Comparison of ENCODE assay signal across 11 mouse cellular contexts in the genomic region with DNA sequence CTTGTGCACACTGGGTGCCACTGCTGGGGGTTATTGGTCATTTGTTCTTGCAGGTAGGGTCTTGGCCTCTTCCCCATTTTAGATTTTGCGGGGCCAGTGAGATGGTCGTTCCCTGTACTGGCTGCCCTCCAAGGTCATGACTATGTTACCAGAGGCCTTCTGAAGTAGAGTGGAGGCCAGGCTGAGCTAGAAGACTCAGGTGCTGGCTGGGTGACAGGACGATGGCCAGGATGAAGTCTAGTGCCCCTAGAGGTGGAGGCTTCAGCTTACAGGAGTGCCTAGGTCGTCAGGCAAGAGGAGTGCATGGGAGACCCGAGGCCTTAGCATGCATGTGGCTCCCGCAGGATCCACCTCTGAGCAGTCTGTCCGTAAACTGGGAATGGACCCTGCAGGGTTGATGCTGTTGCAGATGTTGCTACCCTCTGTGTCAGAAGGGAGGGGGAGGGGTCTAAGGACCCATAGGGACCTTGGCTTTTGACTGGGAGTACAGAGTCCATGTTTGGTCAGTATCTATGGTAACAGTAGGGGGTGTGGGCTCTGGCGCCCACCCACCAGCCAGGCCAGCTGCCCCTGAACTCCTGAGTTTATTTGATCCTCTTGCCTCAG. TPM values are rescaled to one million over a fixed set of nuclear protein-coding genes. Genes with fewer than 3 reads are reported as not detected.
DNase-seq lines count a peak whose midpoint lies in the region; ATAC-seq and TF ChIP-seq lines count a peak whose summit lies in the region.
"Had no signal": no experiment of that assay in that cellular context is flagged by ENCODE, and none has a peak within 500 bp of the region (broad histone marks: within the 10 kb centered on the region; RNA-seq: fewer than 3 reads in every experiment).

No protein-coding gene starts in this region.

- H3K4me3 ChIP-seq in heart, postnatal 0 days (ENCODE audit: low read depth, low read length): no peak overlapping the region

- H3K27me3 ChIP-seq in heart, postnatal 0 days (ENCODE audit: control insufficient read depth, insufficient read depth, low read length): no peaks in the 10 kb centered on the region

- H3K9ac ChIP-seq in heart, postnatal 0 days (replicated peaks; ENCODE audit: low read depth, low read length): no peak overlapping the region

- H3K27ac ChIP-seq in heart, postnatal 0 days (ENCODE audit: low read depth): no peak overlapping the region

- no peaks in the 10 kb centered on the region for H3K36me3 ChIP-seq in heart, postnatal 0 days (replicated peaks; ENCODE audit: control insufficient read depth, insufficient read depth, low read length)

- no peaks in the 10 kb centered on the region for H3K9me3 ChIP-seq in heart, postnatal 0 days (replicated peaks; ENCODE audit: control insufficient read depth, low read length)

- no peak for TF ChIP-seq EP300 in heart, postnatal 0 days (IDR thresholded peaks at IDR 0.05; ENCODE audit: low read depth)

- no peak for DNase-seq in heart, postnatal 0 days (ENCODE audit: low spot score)
- no peak for DNase-seq in heart, postnatal 25 days (ENCODE audit: low spot score)
- DNase-seq in A20 (ENCODE audit: low read depth, low spot score): peak; percentile 29
- peak; percentile 22 for DNase-seq in adipocyte (ENCODE audit: low spot score)
- peak; percentile 29 to 58 for DNase-seq in kidney, postnatal 36 days
- DNase-seq in layer of hippocampus, adult 18-20 months (ENCODE audit: low spot score in 2 of 2): no peak
- no peak for DNase-seq in left cerebral cortex, adult 18-20 months (ENCODE audit: low spot score in 2 of 2)
- DNase-seq: heart, adult 18-20 months had no signal

- TF ChIP-seq CTCF in heart, postnatal 0 days (IDR thresholded peaks at IDR 0.05; ENCODE audit: low read depth): peak; percentile 13; the same call in 1 of the 2 replicates

- peak; percentile 6; the same call in 1 of the 2 replicates for ATAC-seq in heart, postnatal 0 days (ENCODE audit: insufficient read depth, low read depth)
- ATAC-seq in monocyte, adult 5-6 weeks (replicated peaks; ENCODE audit: insufficient number of reproducible peaks, low FRiP score, low TSS enrichment, poor library complexity, severe bottlenecking): no peak
- ATAC-seq: activated CD4-positive, CD25-positive, alpha-beta regulatory T cell, adult 4 months had no signal

- H3K4me2 ChIP-seq in heart, postnatal 0 days (ENCODE audit: low read depth, low read length): no peak overlapping the region

- H3K4me1 ChIP-seq in heart, postnatal 0 days (ENCODE audit: control insufficient read depth, insufficient read depth): peaks cover 31% of the 10 kb centered on the region

- 77% methylated on average over 8 of the region's 8 CpGs for WGBS in heart, postnatal 0 days

- intact Hi-C loops in heart, postnatal 25 days (cut with DNase I): loop anchor here (5.0 kb wide), 2 partner anchors 147 to 227 kb away; no protein-coding TSS in a partner anchor

RNA-seq across cellular contexts. Expression of gene Mta1, which starts 5.9 kb away (rescaled TPM):
- 26.3 and 32.0 TPM in 2 replicates for total RNA-seq in heart, postnatal 0 days (2014; rRNA removed; ENCODE audit: low replicate concordance)
- polyA plus RNA-seq in heart, postnatal 0 days (2015; fragmentation: Nextera tagmentation; extraction: Ambion mirVana): 10.9 and 11.8 TPM in 2 replicates
- 10 to 100 TPM; 48.4 to 49.3 TPM for total RNA-seq in heart, postnatal 25 days (2021)
- 10 to 100 TPM; 69.6 to 75.6 TPM for total RNA-seq in layer of hippocampus, adult 18-20 months (2021)
- 9.6 to 19.4 TPM (median 12.7 TPM) in 3 replicates for total RNA-seq in monocyte, adult 5-6 weeks (2017)
- total RNA-seq in left cerebral cortex, adult 18-20 months (2021): 10 to 100 TPM; 71.5 to 71.9 TPM

RNA-seq across cellular contexts. Expression of gene Tex22, which starts 29.6 kb away (rescaled TPM):
- not detected in 2 replicates for total RNA-seq in heart, postnatal 0 days (2014; rRNA removed; ENCODE audit: low replicate concordance)
- polyA plus RNA-seq in heart, postnatal 0 days (2015; fragmentation: Nextera tagmentation; extraction: Ambion mirVana): not detected in 2 replicates
- not detected for total RNA-seq in heart, postnatal 25 days (2021)
- under 1 TPM; 0.32 to 0.91 TPM for total RNA-seq in layer of hippocampus, adult 18-20 months (2021)
- total RNA-seq in monocyte, adult 5-6 weeks (2017): 0.39 TPM in 1 of 3 replicates, not detected in the others
- under 1 TPM; 0.44 to 0.73 TPM for total RNA-seq in left cerebral cortex, adult 18-20 months (2021)
- total RNA-seq: heart, adult 18-20 months had no signal
- polyA plus RNA-seq: liver, embryonic 16.5 days had no signal

RNA-seq across cellular contexts. Expression of gene Crip2, which starts 36.1 kb away (rescaled TPM):
- 1,394 and 1,556 TPM in 2 replicates for total RNA-seq in heart, postnatal 0 days (2014; rRNA removed; ENCODE audit: low replicate concordance)
- 2,321 and 2,395 TPM in 2 replicates for polyA plus RNA-seq in heart, postnatal 0 days (2015; fragmentation: Nextera tagmentation; extraction: Ambion mirVana)
- total RNA-seq in heart, postnatal 25 days (2021): 1,000 to 10,000 TPM; 1,410 to 1,505 TPM
- total RNA-seq in layer of hippocampus, adult 18-20 months (2021): 100 to 1,000 TPM in 1 of 2 experiments, 10 to 100 TPM in 1; 91.2 to 107 TPM
- 0.57 to 1.7 TPM in 2 of 3 replicates, not detected in the other for total RNA-seq in monocyte, adult 5-6 weeks (2017)
- 100 to 1,000 TPM; 142 to 162 TPM for total RNA-seq in left cerebral cortex, adult 18-20 months (2021)

RNA-seq across cellular contexts. Expression of gene Crip1, which starts 42.2 kb away (rescaled TPM):
- total RNA-seq in heart, postnatal 0 days (2014; rRNA removed; ENCODE audit: low replicate concordance): 286 and 487 TPM in 2 replicates
- 831 and 871 TPM in 2 replicates for polyA plus RNA-seq in heart, postnatal 0 days (2015; fragmentation: Nextera tagmentation; extraction: Ambion mirVana)
- total RNA-seq in heart, postnatal 25 days (2021): 100 to 1,000 TPM; 178 to 211 TPM
- 10 to 100 TPM in 1 of 2 experiments, 1 to 10 TPM in 1; 9.5 to 10.3 TPM for total RNA-seq in layer of hippocampus, adult 18-20 months (2021)
- 1,094 to 1,293 TPM (median 1,104 TPM) in 3 replicates for total RNA-seq in monocyte, adult 5-6 weeks (2017)
- total RNA-seq in left cerebral cortex, adult 18-20 months (2021): 10 to 100 TPM; 14.3 to 15.9 TPM

RNA-seq across cellular contexts. Expression of gene Tedc1, which starts 52.3 kb away (rescaled TPM):
- total RNA-seq in heart, postnatal 0 days (2014; rRNA removed; ENCODE audit: low replicate concordance): 6.7 and 16.5 TPM in 2 replicates
- polyA plus RNA-seq in heart, postnatal 0 days (2015; fragmentation: Nextera tagmentation; extraction: Ambion mirVana): 4.5 and 4.9 TPM in 2 replicates
- total RNA-seq in heart, postnatal 25 days (2021): under 1 TPM; 0.61 to 0.83 TPM
- under 1 TPM; 0.91 to 0.97 TPM for total RNA-seq in layer of hippocampus, adult 18-20 months (2021)
- total RNA-seq in monocyte, adult 5-6 weeks (2017): 3.6 to 8.8 TPM (median 4.8 TPM) in 3 replicates
- total RNA-seq in left cerebral cortex, adult 18-20 months (2021): 1 to 10 TPM in 1 of 2 experiments, under 1 TPM in 1; 1.00 to 1.4 TPM

Comparison
In these comparisons a context has a peak if more than half of its experiments do, and no peak if none do; other contexts are left out.
1. DNase-seq: peak in A20 (single experiment), adipocyte (single experiment) and kidney, postnatal 36 days (2 of 2); none in heart, postnatal 0 days (single experiment), heart, postnatal 25 days (single experiment), layer of hippocampus, adult 18-20 months (0 of 2) and left cerebral cortex, adult 18-20 months (0 of 2).
2. RNA of gene Crip2, which starts 36.1 kb away (total RNA-seq): 1,394 to 1,556 TPM in heart, postnatal 0 days, 1,410 to 1,505 TPM in heart, postnatal 25 days, 142 to 162 TPM in left cerebral cortex, adult 18-20 months and 91.2 to 107 TPM in layer of hippocampus, adult 18-20 months; 0.57 to 1.7 TPM in monocyte, adult 5-6 weeks; every median in the first group is over 10 times any median in the second.